Mouse (Mus musculus) kidney, embryonic 16.5 days (tissue): ENCODE results near the gene Ces2h. TPM values are rescaled to one million over a fixed set of nuclear protein-coding genes. Genes with fewer than 3 reads are reported as not detected.

Experiments
- ATAC-seq: fragments of 200-750 bp; cut with Nextera tagmentation; 2 replicates; pipeline ENCODE4 v1.8.0; 2017; ENCODE audit warnings: moderate TSS enrichment; ENCODE audit not compliant: low FRiP score, low TSS enrichment
- H3K27ac ChIP-seq: fragments of 300-500 bp; sonication (generic); 2 replicates; pipeline ENCODE4 v1.5.1; 2014; ENCODE audit warnings: low read length
- H3K27me3 ChIP-seq: fragments of 300-500 bp; sonication (generic); 2 replicates; pipeline ENCODE4 v1.6.1; 2014; ENCODE audit warnings: low read length, control low read depth, mixed read lengths; ENCODE audit not compliant: insufficient read depth
- H3K36me3 ChIP-seq: fragments of 300-500 bp; sonication (generic); 2 replicates; pipeline ENCODE4 v1.6.1; 2014; ENCODE audit warnings: low read length, control low read depth, mixed read lengths; ENCODE audit not compliant: insufficient read depth
- H3K4me1 ChIP-seq: fragments of 300-500 bp; sonication (generic); 2 replicates; pipeline ENCODE4 v1.6.1; 2014; ENCODE audit warnings: low read length, control low read depth, mixed read lengths; ENCODE audit not compliant: insufficient read depth
- H3K4me2 ChIP-seq: fragments of 300-500 bp; sonication (generic); replicated peaks from 2 replicates; pipeline ENCODE4 v1.6.1; 2014; ENCODE audit warnings: low read depth, low read length
- H3K4me3 ChIP-seq: fragments of 300-500 bp; sonication (generic); 2 replicates; pipeline ENCODE4 v1.5.1; 2014; ENCODE audit warnings: mild to moderate bottlenecking, low read length
- H3K9ac ChIP-seq: fragments of 300-500 bp; sonication (generic); replicated peaks from 2 replicates; pipeline ENCODE4 v1.6.1; 2014; ENCODE audit warnings: low read length
- H3K9me3 ChIP-seq: fragments of 300-500 bp; sonication (generic); 2 replicates; pipeline ENCODE4 v1.6.1; 2016; ENCODE audit warnings: low read length, control low read depth
- WGBS: fragments of 180-500 bp; shearing (Covaris S2); extraction: QIAGEN DNeasy Blood & Tissue Kit; methylation state at CpG from one replicate; pipeline ENCODE4 v1.1.7; 2014; 5-methylcytosine and 5-hydroxymethylcytosine counted together
- polyA plus RNA-seq: library from polyadenylated mRNA; unstranded; fragments of >200 nt; fragmentation: Nextera tagmentation; extraction: Ambion mirVana; gene quantifications from 2 replicates; pipeline ENCODE4 v1.2.1, GENCODE M21; 2015

Gene Ces2h
- not detected in 2 replicates for polyA plus RNA-seq

GRCm38 (mm10) chr8:105000586-105000985 lies at the start of gene Ces2h:
Gene Ces2h (plus strand): TSS chr8:105000853.
- Histone ChIP-seq H3K27me3 (no peaks in the 10 kb centered on the region), H3K9ac (no peak within 1 kb of the TSS), H3K4me1 (no peaks in the 10 kb centered on the region), H3K36me3 (no peaks in the 10 kb centered on the region), H3K4me3 (no peak within 1 kb of the TSS), H3K4me2 (no peak within 1 kb of the TSS), H3K9me3 (no peaks in the 10 kb centered on the region), H3K27ac (no peak within 1 kb of the TSS)
- WGBS = 74% methylated on average over 7 of the region's 7 CpGs
- ATAC-seq = peak; percentile 61

DNA sequence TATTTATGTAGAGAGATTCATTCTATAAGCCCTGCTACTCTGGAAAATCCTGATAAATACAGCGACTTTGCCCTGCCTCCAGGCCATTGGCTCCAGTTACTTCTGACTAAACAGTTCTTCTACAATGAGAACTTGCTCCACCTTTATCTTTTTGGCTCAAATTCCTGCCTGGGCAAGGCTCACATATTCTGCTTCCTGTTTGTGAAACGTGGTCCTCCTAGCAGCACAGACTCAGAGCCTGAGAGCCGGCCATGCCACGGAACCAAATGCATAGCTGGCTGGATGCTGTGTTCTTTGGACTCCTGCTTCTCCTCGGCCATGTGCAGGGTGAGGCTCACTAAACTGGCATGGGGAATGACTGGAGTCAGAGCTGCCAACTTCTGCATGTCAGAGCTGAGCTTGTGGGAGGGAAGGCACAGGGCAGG lies 39.1 kb upstream of the Ces2h start, which contains the start of gene Ces2g:
Gene Ces2g, plus strand, starts transcription at position 182 of the 425 bp plus-strand sequence.
- Histone ChIP-seq H3K36me3 (no peaks in the 10 kb centered on the region), H3K9ac (no peak within 1 kb of the TSS), H3K27ac (no peak within 1 kb of the TSS), H3K4me1 (no peaks in the 10 kb centered on the region), H3K4me3 (no peak within 1 kb of the TSS), H3K27me3 (no peaks in the 10 kb centered on the region), H3K9me3 (no peaks in the 10 kb centered on the region), H3K4me2 (no peak within 1 kb of the TSS)
- WGBS = 47% methylated on average over 5 of the region's 5 CpGs
- ATAC-seq = no peak

DNA sequence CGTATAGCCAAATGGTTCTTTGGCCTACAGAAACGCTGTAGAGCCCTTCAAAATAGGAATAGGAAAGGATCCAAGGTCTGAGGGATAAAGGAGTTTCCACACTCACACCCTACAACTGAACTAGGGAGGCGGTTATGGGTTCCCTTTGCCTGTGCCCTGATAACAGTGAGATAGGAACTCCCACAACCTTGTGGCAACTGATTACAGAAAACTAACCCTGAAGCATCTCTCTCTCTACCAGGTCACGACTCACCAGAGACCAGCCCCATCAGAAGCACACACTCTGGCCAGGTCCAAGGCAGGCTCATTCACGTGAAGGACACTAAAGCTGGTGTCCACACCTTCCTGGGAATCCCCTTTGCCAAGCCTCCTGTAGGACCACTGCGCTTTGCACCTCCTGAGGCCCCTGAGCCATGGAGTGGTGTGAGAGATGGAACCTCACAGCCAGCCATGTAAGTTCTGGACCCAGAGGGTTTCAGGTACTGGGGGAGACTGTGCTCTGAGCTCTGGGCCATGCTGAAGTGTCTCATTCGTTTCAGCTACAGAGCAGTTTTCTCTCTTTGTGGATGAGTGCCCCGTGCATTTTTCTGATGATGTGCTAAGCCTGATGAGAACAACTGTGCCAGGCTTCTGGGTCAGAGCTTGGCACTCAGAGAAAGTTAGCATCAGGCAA lies 38.3 kb upstream of the Ces2h start:
- Histone ChIP-seq H3K27ac (no peak overlapping the region), H3K4me1 (no peaks in the 10 kb centered on the region), H3K9me3 (no peaks in the 10 kb centered on the region), H3K36me3 (no peaks in the 10 kb centered on the region), H3K4me2 (no peak overlapping the region), H3K9ac (no peak overlapping the region), H3K27me3 (no peaks in the 10 kb centered on the region), H3K4me3 (no peak overlapping the region)
- no peak for ATAC-seq
- WGBS = 65% methylated on average over 8 of the region's 8 CpGs

DNA sequence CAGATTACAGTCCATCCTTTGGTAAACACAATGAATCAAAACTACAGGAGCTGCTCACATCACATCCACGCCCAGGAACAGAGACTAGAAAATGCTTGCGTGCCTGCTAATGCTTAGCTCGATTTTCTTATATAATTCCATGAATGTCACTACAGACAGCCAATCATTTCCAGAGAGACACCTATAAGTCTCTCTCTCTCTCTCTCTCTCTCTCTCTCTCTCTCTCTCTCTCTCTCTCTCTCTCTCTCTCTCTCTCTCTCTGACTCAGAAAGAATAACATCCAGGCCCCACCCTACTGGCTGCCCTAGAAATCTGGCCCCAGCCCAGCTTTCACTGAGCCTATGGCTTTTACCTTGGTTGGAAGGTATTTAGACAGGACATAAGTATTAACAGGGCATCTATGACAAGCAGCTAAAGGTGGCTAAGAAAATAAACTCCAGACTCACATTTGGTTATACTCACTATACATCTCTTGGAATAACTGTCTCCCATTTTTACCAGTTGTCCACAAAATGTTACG lies 37.2 kb upstream of the Ces2h start:
- H3K4me2 ChIP-seq = no peak overlapping the region
- ATAC-seq = no peak
- no peaks in the 10 kb centered on the region for H3K9me3 ChIP-seq
- H3K4me1 ChIP-seq = no peaks in the 10 kb centered on the region
- no peaks in the 10 kb centered on the region for H3K27me3 ChIP-seq
- H3K36me3 ChIP-seq = no peaks in the 10 kb centered on the region
- no peak overlapping the region for H3K27ac ChIP-seq
- no peak overlapping the region for H3K9ac ChIP-seq
- H3K4me3 ChIP-seq = no peak overlapping the region
- 85% methylated on average over 4 of the region's 4 CpGs for WGBS

DNA sequence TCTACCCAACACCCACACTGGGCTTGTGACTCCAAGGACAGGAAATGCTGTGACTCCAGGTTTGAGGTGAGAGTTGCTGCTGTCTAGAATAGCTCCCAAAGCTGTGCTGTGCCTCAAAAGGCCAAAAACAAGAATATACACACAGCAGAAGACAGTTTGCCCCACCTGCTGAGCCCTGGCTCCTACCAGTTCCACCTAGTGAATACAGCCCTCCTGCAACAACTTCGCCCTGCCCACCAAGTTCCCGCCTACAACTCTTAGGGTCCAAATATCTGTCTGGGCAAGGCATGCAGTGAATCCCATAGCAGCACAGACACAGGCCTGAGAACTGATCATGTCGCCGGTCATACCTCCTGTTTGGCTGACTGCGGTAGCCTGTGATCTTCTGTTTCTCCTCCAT lies 16.5 kb upstream of the Ces2h start:
- peaks cover 12% of the 10 kb centered on the region for H3K9me3 ChIP-seq
- no peaks in the 10 kb centered on the region for H3K36me3 ChIP-seq
- no peak overlapping the region for H3K9ac ChIP-seq
- 95% methylated on average over 5 of the region's 5 CpGs for WGBS
- H3K27me3 ChIP-seq = no peaks in the 10 kb centered on the region
- no peaks in the 10 kb centered on the region for H3K4me1 ChIP-seq
- H3K4me3 ChIP-seq = no peak overlapping the region
- ATAC-seq = no peak
- H3K4me2 ChIP-seq = no peak overlapping the region
- H3K27ac ChIP-seq = no peak overlapping the region

GRCm38 (mm10) chr8:104984942-104985341 lies 15.7 kb upstream of the Ces2h start:
- Histone ChIP-seq H3K9me3 (peaks cover 8% of the 10 kb centered on the region; the same call in 1 of the 2 replicates), H3K27me3 (no peaks in the 10 kb centered on the region), H3K9ac (no peak overlapping the region), H3K4me3 (no peak overlapping the region), H3K4me2 (no peak overlapping the region), H3K4me1 (no peaks in the 10 kb centered on the region), H3K27ac (no peak overlapping the region), H3K36me3 (no peaks in the 10 kb centered on the region)
- WGBS = 96% methylated on average over 2 of the region's 2 CpGs
- no peak for ATAC-seq

DNA sequence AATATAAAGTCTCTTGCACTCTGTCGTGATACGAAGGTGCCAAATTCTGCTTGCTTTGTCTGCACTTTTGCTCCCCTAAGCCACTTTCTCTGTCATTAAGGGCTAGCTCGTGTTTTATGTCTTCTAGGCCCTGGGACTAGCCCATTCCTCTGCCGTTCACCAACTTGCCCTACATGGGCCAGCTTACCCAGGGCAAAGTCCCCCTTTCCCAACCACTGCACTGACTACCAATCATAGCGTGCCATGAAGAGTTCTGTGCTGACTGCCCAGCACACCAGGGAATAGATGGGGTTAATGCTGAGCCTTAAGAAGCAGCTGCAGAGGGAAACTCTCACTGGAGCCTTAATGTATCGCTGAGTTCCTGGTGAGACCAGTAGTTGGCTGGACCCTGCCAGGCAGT lies 2.5 kb upstream of the Ces2h start:
- H3K27me3 ChIP-seq = no peaks in the 10 kb centered on the region
- no peak overlapping the region for H3K4me3 ChIP-seq
- H3K9me3 ChIP-seq = no peaks in the 10 kb centered on the region
- no peak overlapping the region for H3K4me2 ChIP-seq
- no peaks in the 10 kb centered on the region for H3K36me3 ChIP-seq
- H3K4me1 ChIP-seq = no peaks in the 10 kb centered on the region
- 69% methylated on average over 6 of the region's 6 CpGs for WGBS
- H3K9ac ChIP-seq = no peak overlapping the region
- H3K27ac ChIP-seq = no peak overlapping the region
- no peak for ATAC-seq

GRCm38 (mm10) chr8:104999183-104999582 lies 1.5 kb upstream of the Ces2h start:
- no peak overlapping the region for H3K27ac ChIP-seq
- no peak overlapping the region for H3K9ac ChIP-seq
- H3K27me3 ChIP-seq = no peaks in the 10 kb centered on the region
- ATAC-seq = no peak
- H3K4me1 ChIP-seq = no peaks in the 10 kb centered on the region
- H3K4me3 ChIP-seq = no peak overlapping the region
- WGBS = 80% methylated on average over 6 of the region's 6 CpGs
- no peaks in the 10 kb centered on the region for H3K36me3 ChIP-seq
- no peaks in the 10 kb centered on the region for H3K9me3 ChIP-seq
- H3K4me2 ChIP-seq = no peak overlapping the region

- WGBS = 78% methylated on average over 2 of the region's 2 CpGs
Measured at GRCm38 (mm10) chr8:105010000-105010399, 9.3 kb downstream of the Ces2h start.

DNA sequence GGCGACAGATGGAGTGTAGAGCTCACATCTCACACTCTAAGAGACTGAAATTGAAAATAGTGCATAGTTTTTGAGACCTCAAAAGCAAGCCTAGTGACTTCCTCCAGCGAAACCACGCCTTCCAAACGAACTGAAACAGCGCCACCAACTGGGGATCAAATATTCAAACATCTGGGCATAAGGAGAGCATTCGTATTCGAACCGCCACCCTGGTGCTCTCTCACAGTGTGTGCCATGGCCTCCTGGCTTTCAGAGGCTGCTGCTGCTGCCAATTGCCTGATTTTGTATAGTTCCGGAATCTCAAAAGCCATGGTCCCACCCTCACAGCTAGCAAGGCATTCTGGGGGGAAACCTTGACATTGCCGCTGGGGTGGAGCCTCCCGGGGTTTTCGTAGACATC lies 10.5 kb downstream of the Ces2h start:
- no peaks in the 10 kb centered on the region for H3K27me3 ChIP-seq
- no peak overlapping the region for H3K4me2 ChIP-seq
- no peaks in the 10 kb centered on the region for H3K4me1 ChIP-seq
- no peaks in the 10 kb centered on the region for H3K36me3 ChIP-seq
- ATAC-seq = no peak
- H3K9me3 ChIP-seq = peaks cover 7% of the 10 kb centered on the region; the same call in 1 of the 2 replicates
- no peak overlapping the region for H3K9ac ChIP-seq
- 75% methylated on average over 12 of the region's 12 CpGs for WGBS
- H3K4me3 ChIP-seq = no peak overlapping the region
- H3K27ac ChIP-seq = no peak overlapping the region

More at GRCm38 (mm10) chr8:105010000-105010399, 9.3 kb downstream of the Ces2h start:
- no peaks in the 10 kb centered on the region for H3K36me3 ChIP-seq
- no peak overlapping the region for H3K4me3 ChIP-seq
- no peak overlapping the region for H3K9ac ChIP-seq
- H3K4me2 ChIP-seq = no peak overlapping the region
- H3K4me1 ChIP-seq = no peaks in the 10 kb centered on the region
- no peak overlapping the region for H3K27ac ChIP-seq
- ATAC-seq = no peak
- H3K27me3 ChIP-seq = no peaks in the 10 kb centered on the region
- H3K9me3 ChIP-seq = peaks cover 7% of the 10 kb centered on the region; the same call in 1 of the 2 replicates
